ENCODE assay signal across 8 mouse cellular contexts in genomic region chr9:64084231-64084630, GRCm38 (mm10). TPM values are rescaled to one million over a fixed set of nuclear protein-coding genes. Genes with fewer than 3 reads are reported as not detected.
DNase-seq lines count a peak whose midpoint lies in the region; ATAC-seq and TF ChIP-seq lines count a peak whose summit lies in the region.

No protein-coding gene starts in this region.

- no peak for DNase-seq in G1E (ENCODE audit: low spot score)
- no peak for DNase-seq in embryonic facial prominence, embryonic 11.5 days (ENCODE audit: low spot score)
- peak; percentile 53 to 65 for DNase-seq in kidney, postnatal 25 days
- DNase-seq in midbrain, embryonic 14.5 days, result no peak
- no peak for DNase-seq in ovary, postnatal 14 days (ENCODE audit: low spot score)
- DNase-seq in thymus, postnatal 14 days, result no peak

- H3K9ac ChIP-seq in embryonic facial prominence, embryonic 11.5 days (replicated peaks; ENCODE audit: low read length), result peak overlapping the region; percentile 79
- H3K9ac ChIP-seq in heart, embryonic 16.5 days (ENCODE audit: low read length), result peak overlapping the region; percentile 72
- peak overlapping the region; percentile 47; the same call in 1 of the 2 replicates for H3K9ac ChIP-seq in midbrain, embryonic 14.5 days (replicated peaks; ENCODE audit: low read length)

- H3K36me3 ChIP-seq in G1E (replicated peaks), result no peaks in the 10 kb centered on the region
- no peaks in the 10 kb centered on the region for H3K36me3 ChIP-seq in embryonic facial prominence, embryonic 11.5 days (replicated peaks; ENCODE audit: control insufficient read depth, insufficient read depth, low read depth, low read length)
- H3K36me3 ChIP-seq in heart, embryonic 16.5 days (ENCODE audit: control insufficient read depth, insufficient read depth), result no peaks in the 10 kb centered on the region
- H3K36me3 ChIP-seq in midbrain, embryonic 14.5 days (ENCODE audit: control insufficient read depth, insufficient read depth, low read length), result no peaks in the 10 kb centered on the region

- H3K27ac ChIP-seq in embryonic facial prominence, embryonic 11.5 days (replicated peaks; ENCODE audit: low read depth, low read length), result no peak overlapping the region
- peak overlapping the region; percentile 93 for H3K27ac ChIP-seq in heart, embryonic 16.5 days (ENCODE audit: low read length)
- no peak overlapping the region for H3K27ac ChIP-seq in midbrain, embryonic 14.5 days (replicated peaks; ENCODE audit: low read depth, low read length)

- no peak for ATAC-seq in G1E (ENCODE audit: extremely low read depth, insufficient number of reproducible peaks, low FRiP score, poor library complexity, severe bottlenecking)
- no peak for ATAC-seq in embryonic facial prominence, embryonic 11.5 days (replicated peaks; ENCODE audit: insufficient number of reproducible peaks, low FRiP score, low TSS enrichment, low read depth)
- no peak for ATAC-seq in heart, embryonic 16.5 days (replicated peaks; ENCODE audit: extremely low read depth, insufficient read depth, low FRiP score)
- no peak for ATAC-seq in midbrain, embryonic 14.5 days (ENCODE audit: low FRiP score, low TSS enrichment)
- no peak for ATAC-seq in CD4-positive, CD25-positive, alpha-beta regulatory T cell, adult 4 months

- H3K4me3 ChIP-seq in G1E (ENCODE audit: low read depth, low read length), result peak overlapping the region; percentile 66; the same call in 1 of the 2 replicates
- peak overlapping the region; percentile 29 for H3K4me3 ChIP-seq in embryonic facial prominence, embryonic 11.5 days (ENCODE audit: low read depth, low read length)
- peak overlapping the region; percentile 50 for H3K4me3 ChIP-seq in heart, embryonic 16.5 days (ENCODE audit: low read length)
- peak overlapping the region; percentile 38 for H3K4me3 ChIP-seq in midbrain, embryonic 14.5 days (replicated peaks; ENCODE audit: low read depth, low read length)

- H3K9me3 ChIP-seq in G1E (replicated peaks), result no peaks in the 10 kb centered on the region
- no peaks in the 10 kb centered on the region for H3K9me3 ChIP-seq in embryonic facial prominence, embryonic 11.5 days (replicated peaks; ENCODE audit: control insufficient read depth, low read length)
- no peaks in the 10 kb centered on the region for H3K9me3 ChIP-seq in heart, embryonic 16.5 days (replicated peaks; ENCODE audit: control insufficient read depth, low read length)
- no peaks in the 10 kb centered on the region for H3K9me3 ChIP-seq in midbrain, embryonic 14.5 days (ENCODE audit: control insufficient read depth, low read length)

- H3K4me1 ChIP-seq in G1E (ENCODE audit: insufficient read depth, low read depth, low read length), result peaks cover 65% of the 10 kb centered on the region
- H3K4me1 ChIP-seq in embryonic facial prominence, embryonic 11.5 days (ENCODE audit: control insufficient read depth, insufficient read depth, low read length), result peaks cover 9% of the 10 kb centered on the region; the same call in 1 of the 2 replicates
- peaks cover 28% of the 10 kb centered on the region for H3K4me1 ChIP-seq in heart, embryonic 16.5 days (ENCODE audit: control insufficient read depth, insufficient read depth, low read length)
- H3K4me1 ChIP-seq in midbrain, embryonic 14.5 days (ENCODE audit: control insufficient read depth, insufficient read depth, low read length), result peaks cover 8% of the 10 kb centered on the region; the same call in 1 of the 2 replicates

- H3K27me3 ChIP-seq in G1E (ENCODE audit: insufficient read depth, low read length), result peaks cover 38% of the 10 kb centered on the region
- no peaks in the 10 kb centered on the region for H3K27me3 ChIP-seq in embryonic facial prominence, embryonic 11.5 days (ENCODE audit: control insufficient read depth, insufficient read depth, low read length)
- H3K27me3 ChIP-seq in heart, embryonic 16.5 days (ENCODE audit: control insufficient read depth, insufficient read depth, low read length), result no peaks in the 10 kb centered on the region
- H3K27me3 ChIP-seq in midbrain, embryonic 14.5 days (ENCODE audit: control insufficient read depth, insufficient read depth, low read length), result peaks cover 19% of the 10 kb centered on the region

- 39% methylated on average over 7 of the region's 7 CpGs for WGBS in embryonic facial prominence, embryonic 11.5 days
- 31% methylated on average over 7 of the region's 7 CpGs for WGBS in heart, embryonic 16.5 days
- 41% methylated on average over 7 of the region's 7 CpGs for WGBS in midbrain, embryonic 14.5 days

- TF ChIP-seq CTCF in G1E (IDR thresholded peaks at IDR 0.05; ENCODE audit: low read depth, low read length), result no peak

- H3K4me2 ChIP-seq in embryonic facial prominence, embryonic 11.5 days (ENCODE audit: low read depth, low read length), result peak overlapping the region; percentile 90
- H3K4me2 ChIP-seq in heart, embryonic 16.5 days (ENCODE audit: low read depth, low read length), result peak overlapping the region; percentile 80
- peak overlapping the region; percentile 75 for H3K4me2 ChIP-seq in midbrain, embryonic 14.5 days (ENCODE audit: low read length)

RNA-seq across cellular contexts. Expression of gene Lctl, which starts 32.7 kb away (rescaled TPM):
- total RNA-seq in G1E (2014; fragmentation: Nextera tagmentation) (not detected in 2 replicates), G1E (2017) (0.12 TPM in 1 of 2 replicates, not detected in the other)
- polyA plus RNA-seq in G1E (2012), result not detected in 2 replicates
- polyA plus RNA-seq in embryonic facial prominence, embryonic 11.5 days (2014; fragmentation: Nextera tagmentation; extraction: Ambion mirVana), result not detected in 2 replicates
- polyA plus RNA-seq in heart, embryonic 16.5 days (2015; fragmentation: Nextera tagmentation; extraction: Ambion mirVana), result not detected in 2 replicates
- not detected in 2 replicates for polyA plus RNA-seq in midbrain, embryonic 14.5 days (2014; fragmentation: Nextera tagmentation; extraction: Ambion mirVana)
- not detected for polyA plus RNA-seq in CD4-positive, CD25-positive, alpha-beta regulatory T cell, adult 4 months (2017; shearing (Covaris generic))

Comparison
In these comparisons a context has a peak if more than half of its experiments do, and no peak if none do; other contexts are left out.
1. DNase-seq: peak in kidney, postnatal 25 days (2 of 2); none in G1E (single experiment), embryonic facial prominence, embryonic 11.5 days (single experiment), midbrain, embryonic 14.5 days (single experiment), ovary, postnatal 14 days (single experiment) and thymus, postnatal 14 days (single experiment).
2. Peak in every context shown above with its lines, with median percentiles within 50 percentile points of each other: H3K4me3 ChIP-seq, H3K4me2 ChIP-seq and H3K9ac ChIP-seq.